Mouse (Mus musculus) stomach, postnatal 0 days (tissue): ENCODE results near the gene Slc9c1.

Source experiments
- CTCF ChIP-seq: IDR thresholded peaks from 2 replicates; pipeline ENCODE4 v1.5.1; 2016; ENCODE audit warnings: antibody characterized with exemption, low read depth, mild to moderate bottlenecking, moderate library complexity
- EP300 ChIP-seq: optimal IDR thresholded peaks from 2 replicates; pipeline ENCODE3; 2016; ENCODE audit warnings: antibody characterized with exemption

GRCm38 (mm10) chr16:45623230-45623629, 88.1 kb downstream of the Slc9c1 start:
- TF ChIP-seq CTCF (no peak), EP300 (no peak)
